Mouse (Mus musculus) stomach, embryonic 16.5 days (tissue): ENCODE results near the gene Zfp592. TPM values are rescaled to one million over a fixed set of nuclear protein-coding genes. Genes with fewer than 3 reads are reported as not detected.
A peak's percentile ranks its signal among the peaks of the same experiment; 100 is the strongest.

ENCODE experiments used
- ATAC-seq: fragments of 200-750 bp; cut with Nextera tagmentation; 2 replicates; pipeline ENCODE4 v1.8.0; 2017; ENCODE audit warnings: moderate number of reproducible peaks, moderate TSS enrichment; ENCODE audit not compliant: insufficient read depth, low FRiP score
- H3K27ac ChIP-seq: fragments of 300-500 bp; sonication (generic); 2 replicates; pipeline ENCODE4 v1.5.1; 2014; ENCODE audit warnings: low read length
- H3K27me3 ChIP-seq: fragments of 300-500 bp; sonication (generic); 2 replicates; pipeline ENCODE4 v1.6.1; 2014; ENCODE audit warnings: low read length, control low read depth, mixed read lengths; ENCODE audit not compliant: control insufficient read depth, insufficient read depth
- H3K36me3 ChIP-seq: fragments of 300-500 bp; sonication (generic); 2 replicates; pipeline ENCODE4 v1.6.1; 2014; ENCODE audit warnings: low read length; ENCODE audit not compliant: control insufficient read depth, insufficient read depth
- H3K4me1 ChIP-seq: fragments of 300-500 bp; sonication (generic); 2 replicates; pipeline ENCODE4 v1.6.1; 2014; ENCODE audit warnings: low read length, control low read depth, mixed read lengths; ENCODE audit not compliant: control insufficient read depth, insufficient read depth
- H3K4me2 ChIP-seq: fragments of 300-500 bp; sonication (generic); 2 replicates; pipeline ENCODE4 v1.6.1; 2014; ENCODE audit warnings: low read depth, low read length, mixed read lengths
- H3K4me3 ChIP-seq: fragments of 300-500 bp; sonication (generic); replicated peaks from 2 replicates; pipeline ENCODE4 v1.5.1; 2014; ENCODE audit warnings: mild to moderate bottlenecking, low read length
- H3K9ac ChIP-seq: fragments of 300-500 bp; sonication (generic); 2 replicates; pipeline ENCODE4 v1.6.1; 2014; ENCODE audit warnings: low read length
- H3K9me3 ChIP-seq: fragments of 300-500 bp; sonication (generic); replicated peaks from 2 replicates; pipeline ENCODE4 v1.6.1; 2016; ENCODE audit warnings: low read length, control low read depth; ENCODE audit not compliant: control insufficient read depth
- WGBS: fragments of 180-500 bp; shearing (Covaris S2); extraction: QIAGEN DNeasy Blood & Tissue Kit; methylation state at CpG from one replicate; pipeline ENCODE4 v1.1.7; 2014; 5-methylcytosine and 5-hydroxymethylcytosine counted together
- polyA plus RNA-seq: library from polyadenylated mRNA; unstranded; fragments of >200 nt; fragmentation: Nextera tagmentation; extraction: Ambion mirVana; gene quantifications from 2 replicates; pipeline ENCODE4 v1.2.1, GENCODE M21; 2015

The Zfp592 gene
- polyA plus RNA-seq, 1 experiment from 2014 or later: 11.5 TPM

DNA sequence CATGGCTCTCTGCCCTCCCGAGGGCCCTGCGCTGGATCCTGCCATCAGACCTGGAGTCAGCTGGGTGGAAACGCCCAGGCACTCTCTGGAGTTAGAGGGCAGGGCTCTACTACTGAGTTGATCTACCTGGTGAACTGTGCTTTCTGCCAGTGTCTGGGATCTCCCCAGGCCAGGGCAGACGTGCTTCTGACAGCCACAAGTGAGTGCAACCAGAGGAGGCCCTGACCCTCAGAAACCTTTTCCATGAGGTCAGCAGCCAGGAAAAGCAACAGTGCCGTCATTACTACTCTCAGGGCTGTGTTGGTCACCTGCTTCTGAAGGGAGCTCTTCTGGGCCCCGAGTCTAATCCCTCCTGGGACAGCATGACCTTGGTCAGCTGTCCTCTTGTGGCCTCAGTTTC is 83.5 kb downstream of the Zfp592 start:
- no peak overlapping the region for H3K4me2 ChIP-seq
- H3K4me1 ChIP-seq: peaks cover 24% of the 10 kb centered on the region
- H3K27ac ChIP-seq: no peak overlapping the region
- no peak for ATAC-seq
- no peaks in the 10 kb centered on the region for H3K27me3 ChIP-seq
- H3K36me3 ChIP-seq: no peaks in the 10 kb centered on the region
- no peaks in the 10 kb centered on the region for H3K9me3 ChIP-seq
- H3K9ac ChIP-seq: no peak overlapping the region
- WGBS: 68% methylated on average over 6 of the region's 6 CpGs
- H3K4me3 ChIP-seq: no peak overlapping the region

DNA sequence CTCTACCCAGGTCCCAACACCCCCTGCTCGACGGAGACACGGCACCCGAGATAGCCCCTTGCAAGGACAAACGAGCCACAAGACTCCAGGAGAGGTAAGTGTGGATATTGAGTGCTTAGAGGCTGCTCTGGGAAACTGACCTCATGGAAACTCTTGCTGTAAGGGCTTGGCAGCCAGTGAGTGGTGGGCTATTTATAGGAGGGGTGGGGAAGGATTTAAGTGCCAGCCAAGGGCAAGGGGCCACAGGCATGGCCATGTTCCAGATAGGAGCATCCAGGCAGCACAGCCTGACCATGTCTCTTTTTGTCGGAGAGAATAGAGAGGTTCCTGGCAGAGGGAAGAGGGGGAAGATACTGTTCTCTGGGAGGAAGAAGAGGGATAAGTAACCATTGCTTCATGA is 85.3 kb downstream of the Zfp592 start:
- Histone ChIP-seq H3K9ac (no peak overlapping the region), H3K4me2 (no peak overlapping the region), H3K27ac (no peak overlapping the region), H3K27me3 (no peaks in the 10 kb centered on the region), H3K36me3 (no peaks in the 10 kb centered on the region), H3K4me3 (no peak overlapping the region), H3K9me3 (no peaks in the 10 kb centered on the region), H3K4me1 (peaks cover 16% of the 10 kb centered on the region)
- no peak for ATAC-seq
- 78% methylated on average over 6 of the region's 6 CpGs for WGBS

DNA sequence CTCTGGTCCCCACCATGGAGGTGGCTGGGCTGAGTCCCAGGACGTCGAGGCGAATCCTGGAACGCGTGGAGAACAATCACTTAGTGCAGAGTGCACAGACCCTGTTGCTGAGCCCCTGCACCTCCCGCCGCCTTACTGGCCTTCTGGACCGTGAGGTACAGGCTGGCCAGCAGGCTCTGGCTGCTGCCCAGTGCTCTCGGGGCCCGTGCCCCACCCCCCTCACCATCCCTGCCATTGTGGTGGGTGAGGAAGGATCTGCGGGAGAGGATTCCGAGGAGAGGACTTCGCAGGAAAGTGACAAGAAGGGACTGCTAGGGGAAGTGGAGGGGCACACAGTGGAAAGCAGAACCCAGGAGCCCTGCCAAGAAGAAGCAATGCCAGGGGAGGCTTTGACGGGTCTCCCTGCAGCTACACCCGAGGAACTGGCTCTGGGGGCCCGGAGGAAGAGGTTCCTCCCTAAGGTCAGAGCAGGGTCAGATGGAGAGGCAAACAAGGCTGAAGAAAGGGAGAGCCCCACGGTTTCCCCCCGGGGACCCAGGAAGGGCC is 100.0 kb downstream of the Zfp592 start:
- Histone ChIP-seq H3K27ac (peak overlapping the region; percentile 17; the same call in 1 of the 2 replicates), H3K36me3 (no peaks in the 10 kb centered on the region), H3K4me2 (no peak overlapping the region), H3K9ac (peak overlapping the region; percentile 28; the same call in 1 of the 2 replicates), H3K9me3 (no peaks in the 10 kb centered on the region), H3K4me3 (no peak overlapping the region), H3K27me3 (no peaks in the 10 kb centered on the region), H3K4me1 (peaks cover 7% of the 10 kb centered on the region; the same call in 1 of the 2 replicates)
- peak; percentile 35; the same call in 1 of the 2 replicates for ATAC-seq
- WGBS: 44% methylated on average over 18 of the region's 18 CpGs

DNA sequence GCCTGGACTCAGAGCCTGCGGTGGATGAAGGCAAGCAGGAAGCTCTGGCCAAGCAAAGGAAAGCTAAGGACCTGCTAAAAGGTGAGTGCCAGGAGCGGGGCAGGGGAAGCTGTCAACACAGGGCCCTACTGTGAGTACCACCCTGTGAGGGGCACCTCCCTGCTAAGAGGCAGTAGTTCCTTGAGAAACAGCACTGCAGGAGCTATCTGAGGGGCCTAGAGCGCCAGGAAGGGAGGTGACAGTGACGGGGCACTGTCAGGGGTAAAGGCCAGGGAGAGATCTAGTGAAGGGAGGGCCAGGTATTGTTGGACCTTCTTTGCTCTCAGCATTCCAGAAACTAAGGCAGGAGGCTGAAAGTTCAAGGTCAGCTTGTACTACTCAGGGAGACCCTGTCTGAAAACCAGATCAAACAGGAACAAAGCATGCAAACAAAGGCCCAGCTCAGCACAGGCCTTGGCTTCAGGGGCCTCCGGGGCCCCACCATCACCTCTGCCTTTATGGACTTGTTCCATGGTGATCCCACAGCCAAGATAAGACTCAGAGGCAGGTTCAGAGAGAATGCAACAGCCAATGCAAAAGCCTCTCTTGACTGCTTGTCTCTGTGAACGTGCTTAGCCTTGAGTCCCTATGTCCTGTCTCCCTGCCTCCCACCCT is 100.8 kb downstream of the Zfp592 start:
- peak; percentile 55; the same call in 1 of the 2 replicates for ATAC-seq
- no peaks in the 10 kb centered on the region for H3K27me3 ChIP-seq
- no peak overlapping the region for H3K4me3 ChIP-seq
- peak overlapping the region; percentile 28; the same call in 1 of the 2 replicates for H3K9ac ChIP-seq
- H3K9me3 ChIP-seq: no peaks in the 10 kb centered on the region
- H3K4me1 ChIP-seq: peaks cover 7% of the 10 kb centered on the region; the same call in 1 of the 2 replicates
- 64% methylated on average over 6 of the region's 6 CpGs for whole genome bisulfite sequencing
- no peaks in the 10 kb centered on the region for H3K36me3 ChIP-seq
- H3K27ac ChIP-seq: peak overlapping the region; percentile 17; the same call in 1 of the 2 replicates
- H3K4me2 ChIP-seq: no peak overlapping the region

Other genes with a start within 250 kb of the Zfp592 start
- 99.2 and 106 TPM in 2 replicates for gene Iqgap1, start 167.7 kb upstream of the Zfp592 start, polyA plus RNA-seq
- gene Zscan2, start 132.8 kb upstream of the Zfp592 start, polyA plus RNA-seq: 1.4 and 1.6 TPM in 2 replicates
- gene Wdr73, start 92.4 kb upstream of the Zfp592 start, polyA plus RNA-seq: 25.2 and 29.1 TPM in 2 replicates
- gene Nmb, start 88.6 kb upstream of the Zfp592 start, polyA plus RNA-seq: 3.5 and 4.4 TPM in 2 replicates
- 227 and 228 TPM in 2 replicates for gene Sec11a, start 45.9 kb upstream of the Zfp592 start, polyA plus RNA-seq
- 0.57 and 1.9 TPM in 2 replicates for gene Alpk3, start 63.9 kb downstream of the Zfp592 start, polyA plus RNA-seq
- gene Slc28a1, start 121.1 kb downstream of the Zfp592 start, polyA plus RNA-seq: 0.61 and 0.77 TPM in 2 replicates
- gene Pde8a, start 219.9 kb downstream of the Zfp592 start, polyA plus RNA-seq: 2.4 and 3.0 TPM in 2 replicates